Mouse (Mus musculus) thymus, adult 2 months (tissue): ENCODE data around the gene D430041D05Rik. TPM values are rescaled to one million over a fixed set of nuclear protein-coding genes. Genes with fewer than 3 reads are reported as not detected.

Experiments used
- DNase-seq: peaks from one replicate; pipeline ENCODE4 v3.0.0; 2021
- H3K27ac ChIP-seq: fragments of 200-500 bp; 2 replicates; pipeline ENCODE4 v1.5.1; 2012; ENCODE audit warnings: low read length, control low read depth; ENCODE audit not compliant: control insufficient read depth, insufficient read depth
- H3K27me3 ChIP-seq: fragments of 200-500 bp; 2 replicates; pipeline ENCODE4 v1.6.1; 2012; ENCODE audit warnings: mild to moderate bottlenecking, low read length, moderate library complexity, mixed read lengths; ENCODE audit not compliant: control insufficient read depth, insufficient read depth
- H3K36me3 ChIP-seq: fragments of 200-500 bp; 2 replicates; pipeline ENCODE4 v1.6.1; 2012; ENCODE audit warnings: mild to moderate bottlenecking, low read length, moderate library complexity; ENCODE audit not compliant: control insufficient read depth, insufficient read depth
- H3K4me1 ChIP-seq: fragments of 200-500 bp; replicated peaks from 2 replicates; pipeline ENCODE4 v1.6.1; 2012; ENCODE audit warnings: low read length; ENCODE audit not compliant: control insufficient read depth, insufficient read depth
- H3K4me3 ChIP-seq: fragments of 200-500 bp; 2 replicates; pipeline ENCODE4 v1.5.1; 2012; ENCODE audit warnings: mild to moderate bottlenecking, low read length, control low read depth, moderate library complexity; ENCODE audit not compliant: control insufficient read depth, insufficient read depth
- CTCF ChIP-seq: fragments of 200-500 bp; IDR thresholded peaks from 2 replicates; pipeline ENCODE4 v1.5.1; 2012; ENCODE audit warnings: mild to moderate bottlenecking, control low read depth, low read length, moderate library complexity, borderline replicate concordance; ENCODE audit not compliant: control insufficient read depth, poor library complexity, insufficient read depth; ENCODE audit errors: extremely low read depth
- POLR2A ChIP-seq: fragments of 200-500 bp; IDR thresholded peaks from 2 replicates; pipeline ENCODE4 v1.6.1; 2012; ENCODE audit warnings: mild to moderate bottlenecking, low read length, control low read depth, moderate library complexity; ENCODE audit not compliant: control insufficient read depth, poor library complexity, insufficient read depth; ENCODE audit errors: extremely low read depth
- WGBS: fragments of 180-500 bp; shearing (Covaris S2); methylation state at CpG from one replicate; pipeline ENCODE4 v1.1.7; 2018; 5-methylcytosine and 5-hydroxymethylcytosine counted together
- polyA plus RNA-seq: library from polyadenylated mRNA; depleted of rRNA; stranded (reverse); fragments of >200 nt; gene quantifications from 2 replicates; pipeline ENCODE4 v1.2.3, GENCODE M21; 2012

Gene D430041D05Rik
- polyA plus RNA-seq, 1 experiment, result 3.0 TPM

GRCm38 (mm10) chr2:104422230-104422629, 11.4 kb upstream of the D430041D05Rik start:
- WGBS, result 23% methylated on average over 1 of the region's 1 CpGs

GRCm38 (mm10) chr2:104420805-104421204, 10.0 kb upstream of the D430041D05Rik start:
- Histone ChIP-seq H3K4me3 (no peak overlapping the region), H3K27me3 (no peaks in the 10 kb centered on the region), H3K27ac (no peak overlapping the region), H3K36me3 (no peaks in the 10 kb centered on the region), H3K4me1 (no peaks in the 10 kb centered on the region)
- 82% methylated on average over 4 of the region's 4 CpGs for WGBS
- no peak for DNase-seq
- TF ChIP-seq CTCF, result no peak
- no peak for TF ChIP-seq POLR2A

More at GRCm38 (mm10) chr2:104422230-104422629, 11.4 kb upstream of the D430041D05Rik start:
- Histone ChIP-seq H3K36me3 (no peaks in the 10 kb centered on the region), H3K27ac (no peak overlapping the region), H3K27me3 (no peaks in the 10 kb centered on the region), H3K4me3 (no peak overlapping the region), H3K4me1 (no peaks in the 10 kb centered on the region)
- DNase-seq, result no peak
- TF ChIP-seq CTCF, result no peak
- no peak for TF ChIP-seq POLR2A

GRCm38 (mm10) chr2:104419999-104420398, 9.2 kb upstream of the D430041D05Rik start:
- 98% methylated on average over 1 of the region's 1 CpGs for WGBS
- Histone ChIP-seq H3K27me3 (no peaks in the 10 kb centered on the region), H3K27ac (no peak overlapping the region), H3K36me3 (no peaks in the 10 kb centered on the region), H3K4me3 (no peak overlapping the region), H3K4me1 (no peaks in the 10 kb centered on the region)
- no peak for TF ChIP-seq POLR2A
- TF ChIP-seq CTCF, result no peak
- DNase-seq, result no peak

GRCm38 (mm10) chr2:104419411-104419810, 8.6 kb upstream of the D430041D05Rik start:
- Histone ChIP-seq H3K4me1 (no peaks in the 10 kb centered on the region), H3K27me3 (no peaks in the 10 kb centered on the region), H3K27ac (no peak overlapping the region), H3K4me3 (no peak overlapping the region), H3K36me3 (no peaks in the 10 kb centered on the region)
- DNase-seq, result no peak
- 9% methylated on average over 2 of the region's 2 CpGs for WGBS
- TF ChIP-seq CTCF, result no peak
- TF ChIP-seq POLR2A, result no peak

GRCm38 (mm10) chr2:104413011-104413410, 2.2 kb upstream of the D430041D05Rik start:
- TF ChIP-seq POLR2A, result no peak
- no peak for TF ChIP-seq CTCF
- Histone ChIP-seq H3K27ac (no peak overlapping the region), H3K36me3 (no peaks in the 10 kb centered on the region), H3K4me1 (peaks cover 15% of the 10 kb centered on the region; the same call in 1 of the 2 replicates), H3K27me3 (peaks cover 4% of the 10 kb centered on the region), H3K4me3 (no peak overlapping the region)
- 81% methylated on average over 3 of the region's 3 CpGs for WGBS
- no peak for DNase-seq

GRCm38 (mm10) chr2:104412496-104412895, 1.7 kb upstream of the D430041D05Rik start:
- H3K27me3 ChIP-seq, result peaks cover 5% of the 10 kb centered on the region
- H3K36me3 ChIP-seq, result no peaks in the 10 kb centered on the region
- TF ChIP-seq CTCF (no peak), POLR2A (no peak)

GRCm38 (mm10) chr2:104411806-104412205, 993 bp upstream of the D430041D05Rik start:
- H3K4me3 ChIP-seq, result no peak overlapping the region
- H3K27ac ChIP-seq, result no peak overlapping the region
- TF ChIP-seq POLR2A (no peak), CTCF (no peak)
- peaks cover 15% of the 10 kb centered on the region; the same call in 1 of the 2 replicates for H3K4me1 ChIP-seq
- H3K36me3 ChIP-seq, result no peaks in the 10 kb centered on the region
- peak; percentile 34 for DNase-seq
- 54% methylated on average over 7 of the region's 7 CpGs for WGBS
- peaks cover 5% of the 10 kb centered on the region for H3K27me3 ChIP-seq

More at GRCm38 (mm10) chr2:104412496-104412895, 1.7 kb upstream of the D430041D05Rik start:
- no peak overlapping the region for H3K27ac ChIP-seq
- no peak overlapping the region for H3K4me3 ChIP-seq
- no peak for DNase-seq
- WGBS, result 32% methylated on average over 4 of the region's 4 CpGs
- peaks cover 15% of the 10 kb centered on the region; the same call in 1 of the 2 replicates for H3K4me1 ChIP-seq
